Mouse (Mus musculus) G1E (cell line): ENCODE results near the gene Rapgef2.

Experiments
- CTCF ChIP-seq: IDR thresholded peaks from 2 replicates; pipeline ENCODE4 v1.5.1; 2012; ENCODE audit warnings: low read depth, low read length, inconsistent platforms, mixed read lengths
- TAL1 ChIP-seq: conservative IDR thresholded peaks from 2 replicates; pipeline ENCODE4 v1.6.1; 2012; ENCODE audit warnings: low read depth, low read length, inconsistent platforms, mixed read lengths

DNA sequence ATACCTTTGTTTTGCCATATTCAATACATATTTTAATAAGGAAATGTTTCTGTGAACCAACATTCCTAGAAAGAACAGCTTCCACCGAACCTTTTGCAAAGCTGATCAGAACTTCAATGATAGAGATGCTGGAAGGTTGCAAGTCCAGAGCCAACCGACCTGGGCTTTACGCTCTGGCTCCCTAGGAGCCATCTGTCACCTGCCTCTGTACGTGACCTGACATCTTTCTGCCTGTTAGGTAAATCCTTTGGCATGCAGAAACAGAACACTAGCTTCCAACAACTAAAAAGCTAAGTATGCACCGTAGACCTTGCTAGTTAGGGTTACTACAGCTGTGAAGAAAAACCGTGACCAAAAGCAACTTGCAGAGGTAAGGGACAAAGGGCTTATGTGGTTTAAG, 178.1 kb downstream of the Rapgef2 start:
- TF ChIP-seq CTCF = no peak
- TF ChIP-seq TAL1 = no peak
